Mouse (Mus musculus): ENCODE measurements around the gene Dnase1l1. TPM values are rescaled to one million over a fixed set of nuclear protein-coding genes. Genes with fewer than 3 reads are reported as not detected.

Dnase1l1 gene
- total RNA-seq, 2 experiments from 2014 or later: 15.6 to 22.9 TPM

Other genes with a start within 250 kb of the Dnase1l1 start
- not detected in 2 replicates for gene Opn1mw, start 154.9 kb downstream of the Dnase1l1 start, total RNA-seq (2014; fragmentation: Nextera tagmentation)
- not detected in 2 replicates for gene Opn1mw, start 154.9 kb downstream of the Dnase1l1 start, total RNA-seq (2017)
- gene Mecp2, start 147.0 kb downstream of the Dnase1l1 start, total RNA-seq (2014; fragmentation: Nextera tagmentation): 21.8 and 22.9 TPM in 2 replicates
- gene Mecp2, start 147.0 kb downstream of the Dnase1l1 start, total RNA-seq (2017): 12.9 and 17.9 TPM in 2 replicates
- not detected in 2 replicates for gene Tex28, start 114.5 kb downstream of the Dnase1l1 start, total RNA-seq (2014; fragmentation: Nextera tagmentation)
- gene Tex28, start 114.5 kb downstream of the Dnase1l1 start, total RNA-seq (2017): not detected in 2 replicates
- gene Tktl1, start 105.1 kb downstream of the Dnase1l1 start, total RNA-seq (2014; fragmentation: Nextera tagmentation): not detected in 2 replicates
- gene Tktl1, start 105.1 kb downstream of the Dnase1l1 start, total RNA-seq (2017): not detected in 2 replicates
- 118 and 156 TPM in 2 replicates for gene Flna, start 32.5 kb downstream of the Dnase1l1 start, total RNA-seq (2014; fragmentation: Nextera tagmentation)
- gene Flna, start 32.5 kb downstream of the Dnase1l1 start, total RNA-seq (2017): 299 and 337 TPM in 2 replicates
- 67.1 and 96.2 TPM in 2 replicates for gene Emd, start 27.6 kb downstream of the Dnase1l1 start, total RNA-seq (2014; fragmentation: Nextera tagmentation)
- 74.5 and 113 TPM in 2 replicates for gene Emd, start 27.6 kb downstream of the Dnase1l1 start, total RNA-seq (2017)
- 4,546 and 4,933 TPM in 2 replicates for gene Rpl10, start 11.5 kb downstream of the Dnase1l1 start, total RNA-seq (2014; fragmentation: Nextera tagmentation)
- 1,280 and 1,947 TPM in 2 replicates for gene Rpl10, start 11.5 kb downstream of the Dnase1l1 start, total RNA-seq (2017)
- 37.9 and 62.6 TPM in 2 replicates for gene Taz, start 425 bp downstream of the Dnase1l1 start, total RNA-seq (2014; fragmentation: Nextera tagmentation)
- 37.0 and 41.7 TPM in 2 replicates for gene Taz, start 425 bp downstream of the Dnase1l1 start, total RNA-seq (2017)
- 91.6 and 95.2 TPM in 2 replicates for gene Atp6ap1, start 14.8 kb upstream of the Dnase1l1 start, total RNA-seq (2014; fragmentation: Nextera tagmentation)
- gene Atp6ap1, start 14.8 kb upstream of the Dnase1l1 start, total RNA-seq (2017): 72.2 and 111 TPM in 2 replicates
- gene Gdi1, start 22.7 kb upstream of the Dnase1l1 start, total RNA-seq (2014; fragmentation: Nextera tagmentation): 105 and 125 TPM in 2 replicates
- gene Gdi1, start 22.7 kb upstream of the Dnase1l1 start, total RNA-seq (2017): 12.9 and 19.3 TPM in 2 replicates
- gene Fam50a, start 30.7 kb upstream of the Dnase1l1 start, total RNA-seq (2014; fragmentation: Nextera tagmentation): 32.6 and 39.6 TPM in 2 replicates
- gene Fam50a, start 30.7 kb upstream of the Dnase1l1 start, total RNA-seq (2017): 62.1 and 75.4 TPM in 2 replicates
- 3.9 and 14.8 TPM in 2 replicates for gene Plxna3, start 46.7 kb upstream of the Dnase1l1 start, total RNA-seq (2014; fragmentation: Nextera tagmentation)
- gene Plxna3, start 46.7 kb upstream of the Dnase1l1 start, total RNA-seq (2017): 0.80 TPM in 2 replicates
- 62.4 and 101 TPM in 2 replicates for gene Lage3, start 71.3 kb upstream of the Dnase1l1 start, total RNA-seq (2014; fragmentation: Nextera tagmentation)
- 29.6 and 35.2 TPM in 2 replicates for gene Lage3, start 71.3 kb upstream of the Dnase1l1 start, total RNA-seq (2017)
- gene Ubl4a, start 90.9 kb upstream of the Dnase1l1 start, total RNA-seq (2014; fragmentation: Nextera tagmentation): 35.0 and 64.6 TPM in 2 replicates
- 14.1 and 24.5 TPM in 2 replicates for gene Ubl4a, start 90.9 kb upstream of the Dnase1l1 start, total RNA-seq (2017)
- 6.7 and 16.4 TPM in 2 replicates for gene Slc10a3, start 91.0 kb upstream of the Dnase1l1 start, total RNA-seq (2014; fragmentation: Nextera tagmentation)
- gene Slc10a3, start 91.0 kb upstream of the Dnase1l1 start, total RNA-seq (2017): 11.5 and 11.6 TPM in 2 replicates
- 13.1 and 16.5 TPM in 2 replicates for gene Fam3a, start 110.9 kb upstream of the Dnase1l1 start, total RNA-seq (2014; fragmentation: Nextera tagmentation)
- 12.8 and 21.1 TPM in 2 replicates for gene Fam3a, start 110.9 kb upstream of the Dnase1l1 start, total RNA-seq (2017)
- gene Ikbkg, start 111.0 kb upstream of the Dnase1l1 start, total RNA-seq (2014; fragmentation: Nextera tagmentation): 12.6 and 16.4 TPM in 2 replicates
- 25.7 and 45.8 TPM in 2 replicates for gene Ikbkg, start 111.0 kb upstream of the Dnase1l1 start, total RNA-seq (2017)
- 68.0 and 77.7 TPM in 2 replicates for gene G6pdx, start 146.9 kb upstream of the Dnase1l1 start, total RNA-seq (2014; fragmentation: Nextera tagmentation)
- gene G6pdx, start 146.9 kb upstream of the Dnase1l1 start, total RNA-seq (2017): 47.5 and 77.2 TPM in 2 replicates
- not detected in 2 replicates for gene Gm6880, start 199.1 kb upstream of the Dnase1l1 start, total RNA-seq (2014; fragmentation: Nextera tagmentation)
- not detected in 2 replicates for gene Gm6880, start 199.1 kb upstream of the Dnase1l1 start, total RNA-seq (2017)